ENCODE assay signal across 24 mouse cellular contexts in the genomic region with DNA sequence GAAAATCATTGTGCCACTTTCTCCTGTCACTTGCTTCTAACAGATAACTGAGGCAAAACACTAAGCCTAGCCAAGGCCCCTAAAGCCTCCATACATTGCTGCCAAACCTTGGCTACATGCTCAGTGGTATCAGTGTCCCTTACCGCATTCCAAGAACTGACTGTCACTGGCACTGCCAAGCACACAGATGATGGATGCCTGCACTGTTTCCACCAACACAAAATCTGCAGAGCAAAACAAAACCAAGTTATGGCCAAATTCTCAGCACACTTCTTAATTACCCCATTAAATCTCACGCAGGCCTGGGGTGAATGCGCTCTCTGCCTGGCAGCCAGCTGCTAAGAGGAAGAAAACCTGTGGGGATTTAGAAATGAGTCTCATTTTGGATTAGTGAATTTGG.
DNase-seq lines count a peak whose midpoint lies in the region; ATAC-seq and TF ChIP-seq lines count a peak whose summit lies in the region.
"Had no signal": no experiment of that assay in that cellular context is flagged by ENCODE, and none has a peak within 500 bp of the region (broad histone marks: within the 10 kb centered on the region; RNA-seq: fewer than 3 reads in every experiment).

No protein-coding gene starts in this region.

- no peak overlapping the region for H3K9ac ChIP-seq in embryonic facial prominence, embryonic 14.5 days (ENCODE audit: low read depth, low read length)
- no peak overlapping the region for H3K9ac ChIP-seq in hindbrain, embryonic 14.5 days
- H3K9ac ChIP-seq in hindbrain, embryonic 12.5 days: no peak overlapping the region
- H3K9ac ChIP-seq in midbrain, postnatal 0 days (replicated peaks; ENCODE audit: low read length, poor library complexity, severe bottlenecking): no peak overlapping the region
- H3K9ac ChIP-seq in midbrain, embryonic 13.5 days (replicated peaks): no peak overlapping the region
- H3K9ac ChIP-seq: embryonic facial prominence, embryonic 12.5 days; limb, embryonic 13.5 days; liver, embryonic 13.5 days; lung, embryonic 14.5 days; neural tube, embryonic 12.5 days had no signal

- H3K27me3 ChIP-seq in embryonic facial prominence, embryonic 14.5 days (replicated peaks; ENCODE audit: control insufficient read depth, insufficient read depth, low read length): no peaks in the 10 kb centered on the region
- no peaks in the 10 kb centered on the region for H3K27me3 ChIP-seq in embryonic facial prominence, embryonic 10.5 days (replicated peaks; ENCODE audit: low read depth, poor library complexity, severe bottlenecking)
- no peaks in the 10 kb centered on the region for H3K27me3 ChIP-seq in hindbrain, embryonic 14.5 days (ENCODE audit: control insufficient read depth, insufficient read depth, low read length)
- H3K27me3 ChIP-seq in hindbrain, embryonic 12.5 days: no peaks in the 10 kb centered on the region
- no peaks in the 10 kb centered on the region for H3K27me3 ChIP-seq in midbrain, postnatal 0 days (ENCODE audit: insufficient read depth, low read length)
- H3K27me3 ChIP-seq in midbrain, embryonic 13.5 days: no peaks in the 10 kb centered on the region
- H3K27me3 ChIP-seq: embryonic facial prominence, embryonic 12.5 days; limb, embryonic 13.5 days; liver, embryonic 13.5 days; neural tube, embryonic 12.5 days had no signal

- no peaks in the 10 kb centered on the region for H3K36me3 ChIP-seq in embryonic facial prominence, embryonic 14.5 days (ENCODE audit: control insufficient read depth, insufficient read depth, low read length)
- H3K36me3 ChIP-seq in embryonic facial prominence, embryonic 10.5 days (replicated peaks): no peaks in the 10 kb centered on the region
- H3K36me3 ChIP-seq in hindbrain, embryonic 14.5 days (replicated peaks; ENCODE audit: control insufficient read depth, insufficient read depth): no peaks in the 10 kb centered on the region
- no peaks in the 10 kb centered on the region for H3K36me3 ChIP-seq in hindbrain, embryonic 12.5 days
- H3K36me3 ChIP-seq in midbrain, postnatal 0 days (ENCODE audit: insufficient read depth, low read length): no peaks in the 10 kb centered on the region
- H3K36me3 ChIP-seq in midbrain, embryonic 13.5 days: no peaks in the 10 kb centered on the region
- H3K36me3 ChIP-seq: embryonic facial prominence, embryonic 12.5 days; limb, embryonic 13.5 days; liver, embryonic 13.5 days; neural tube, embryonic 12.5 days had no signal

- DNase-seq in embryonic facial prominence, embryonic 14.5 days (ENCODE audit: low spot score): peak; percentile 41
- no peak for DNase-seq in embryonic facial prominence, embryonic 10.5 days (ENCODE audit: low spot score)
- DNase-seq in hindbrain, embryonic 14.5 days (ENCODE audit: low spot score): peak; percentile 46
- peak; percentile 56 for DNase-seq in midbrain, postnatal 0 days (ENCODE audit: low spot score)
- no peak for DNase-seq in spleen, postnatal 14 days (ENCODE audit: low spot score in 2 of 2)
- DNase-seq in urinary bladder, postnatal 36 days (ENCODE audit: low spot score in 2 of 2): no peak
- DNase-seq: adrenal gland, postnatal 14 days; cerebellum, adult 2 months; heart, postnatal 10 days; kidney, adult 18-20 months; liver, embryonic 13.5 days; lung, embryonic 14.5 days; lung, postnatal 4 days; thymus, postnatal 36 days had no signal

- 0 out of 2 replicates have a peak, but pooled peaks cover 2% of the 10 kb centered on the region for H3K4me1 ChIP-seq in embryonic facial prominence, embryonic 14.5 days (ENCODE audit: control insufficient read depth, insufficient read depth, low read length)
- H3K4me1 ChIP-seq in embryonic facial prominence, embryonic 10.5 days: peaks cover 2% of the 10 kb centered on the region
- no peaks in the 10 kb centered on the region for H3K4me1 ChIP-seq in hindbrain, embryonic 14.5 days (replicated peaks; ENCODE audit: control insufficient read depth, insufficient read depth, low read length)
- no peaks in the 10 kb centered on the region for H3K4me1 ChIP-seq in hindbrain, embryonic 12.5 days
- H3K4me1 ChIP-seq in midbrain, postnatal 0 days (ENCODE audit: insufficient read depth, low read length): no peaks in the 10 kb centered on the region
- no peaks in the 10 kb centered on the region for H3K4me1 ChIP-seq in midbrain, embryonic 13.5 days (replicated peaks)
- H3K4me1 ChIP-seq: liver, embryonic 13.5 days; neural tube, embryonic 12.5 days had no signal

- ATAC-seq in embryonic facial prominence, embryonic 14.5 days (ENCODE audit: low read depth): peak; percentile 55; the same call in 1 of the 2 replicates
- peak; percentile 40; the same call in 1 of the 2 replicates for ATAC-seq in hindbrain, embryonic 14.5 days (ENCODE audit: low FRiP score)
- ATAC-seq in hindbrain, embryonic 12.5 days (ENCODE audit: low FRiP score): no peak
- no peak for ATAC-seq in midbrain, postnatal 0 days (ENCODE audit: low FRiP score)
- ATAC-seq in midbrain, embryonic 13.5 days: no peak
- ATAC-seq: CD4-positive, CD25-positive, alpha-beta regulatory T cell, adult 4 months had no signal

- no peak overlapping the region for H3K4me3 ChIP-seq in embryonic facial prominence, embryonic 14.5 days (ENCODE audit: low read depth, low read length)
- H3K4me3 ChIP-seq in embryonic facial prominence, embryonic 10.5 days: no peak overlapping the region
- no peak overlapping the region for H3K4me3 ChIP-seq in hindbrain, embryonic 14.5 days (replicated peaks; ENCODE audit: low read length)
- H3K4me3 ChIP-seq in hindbrain, embryonic 12.5 days: no peak overlapping the region
- no peak overlapping the region for H3K4me3 ChIP-seq in midbrain, postnatal 0 days (ENCODE audit: low read depth, low read length)
- H3K4me3 ChIP-seq in midbrain, embryonic 13.5 days (replicated peaks): no peak overlapping the region
- H3K4me3 ChIP-seq: embryonic facial prominence, embryonic 12.5 days; layer of hippocampus, adult 2 months; left cerebral cortex, adult 2 months; limb, embryonic 13.5 days; liver, embryonic 13.5 days; neural tube, embryonic 12.5 days had no signal

- H3K27ac ChIP-seq in embryonic facial prominence, embryonic 14.5 days (replicated peaks; ENCODE audit: low read depth, low read length): no peak overlapping the region
- H3K27ac ChIP-seq in embryonic facial prominence, embryonic 10.5 days (replicated peaks): no peak overlapping the region
- no peak overlapping the region for H3K27ac ChIP-seq in hindbrain, embryonic 14.5 days
- no peak overlapping the region for H3K27ac ChIP-seq in hindbrain, embryonic 12.5 days
- H3K27ac ChIP-seq in midbrain, postnatal 0 days (ENCODE audit: low read depth, low read length): no peak overlapping the region
- no peak overlapping the region for H3K27ac ChIP-seq in midbrain, embryonic 13.5 days
- H3K27ac ChIP-seq: embryonic facial prominence, embryonic 12.5 days; kidney, postnatal 0 days; layer of hippocampus, adult 2 months; left cerebral cortex, adult 2 months; limb, embryonic 13.5 days; liver, embryonic 13.5 days; neural tube, embryonic 12.5 days had no signal

- no peak overlapping the region for H3K4me2 ChIP-seq in embryonic facial prominence, embryonic 14.5 days (ENCODE audit: low read depth, low read length)
- H3K4me2 ChIP-seq in hindbrain, embryonic 14.5 days (replicated peaks): no peak overlapping the region
- H3K4me2 ChIP-seq in hindbrain, embryonic 12.5 days (replicated peaks): no peak overlapping the region
- H3K4me2 ChIP-seq in midbrain, postnatal 0 days (ENCODE audit: low read depth, low read length, poor library complexity, severe bottlenecking): no peak overlapping the region
- no peak overlapping the region for H3K4me2 ChIP-seq in midbrain, embryonic 13.5 days (replicated peaks)
- H3K4me2 ChIP-seq: embryonic facial prominence, embryonic 12.5 days; heart, embryonic 11.5 days; limb, embryonic 13.5 days; liver, embryonic 13.5 days; lung, embryonic 14.5 days; neural tube, embryonic 12.5 days had no signal

- no peak for TF ChIP-seq CTCF in midbrain, postnatal 0 days (IDR thresholded peaks at IDR 0.05)

- no peaks in the 10 kb centered on the region for H3K9me3 ChIP-seq in embryonic facial prominence, embryonic 14.5 days (ENCODE audit: control insufficient read depth, low read length)
- H3K9me3 ChIP-seq in embryonic facial prominence, embryonic 10.5 days: no peaks in the 10 kb centered on the region
- no peaks in the 10 kb centered on the region for H3K9me3 ChIP-seq in hindbrain, embryonic 14.5 days (ENCODE audit: control insufficient read depth, low read length)
- no peaks in the 10 kb centered on the region for H3K9me3 ChIP-seq in hindbrain, embryonic 12.5 days (replicated peaks)
- no peaks in the 10 kb centered on the region for H3K9me3 ChIP-seq in midbrain, postnatal 0 days (ENCODE audit: low read length)
- H3K9me3 ChIP-seq in midbrain, embryonic 13.5 days: no peaks in the 10 kb centered on the region
- H3K9me3 ChIP-seq: embryonic facial prominence, embryonic 12.5 days; limb, embryonic 13.5 days; neural tube, embryonic 12.5 days had no signal

- WGBS in embryonic facial prominence, embryonic 14.5 days: 46% methylated on average over 3 of the region's 3 CpGs
- 81% methylated on average over 3 of the region's 3 CpGs for WGBS in embryonic facial prominence, embryonic 10.5 days
- WGBS in hindbrain, embryonic 14.5 days: 57% methylated on average over 3 of the region's 3 CpGs
- WGBS in hindbrain, embryonic 12.5 days: 78% methylated on average over 3 of the region's 3 CpGs
- 63% methylated on average over 3 of the region's 3 CpGs for WGBS in midbrain, postnatal 0 days
- WGBS in midbrain, embryonic 13.5 days: 72% methylated on average over 3 of the region's 3 CpGs

Comparison
In these comparisons a context has a peak if more than half of its experiments do, and no peak if none do; other contexts are left out.
1. ATAC-seq: peak in embryonic facial prominence, embryonic 14.5 days (single experiment) and hindbrain, embryonic 14.5 days (single experiment); none in hindbrain, embryonic 12.5 days (single experiment), midbrain, postnatal 0 days (single experiment) and midbrain, embryonic 13.5 days (single experiment).
2. DNase-seq: peak in embryonic facial prominence, embryonic 14.5 days (single experiment), hindbrain, embryonic 14.5 days (single experiment) and midbrain, postnatal 0 days (single experiment); none in embryonic facial prominence, embryonic 10.5 days (single experiment), spleen, postnatal 14 days (0 of 2) and urinary bladder, postnatal 36 days (0 of 2).